Mouse (Mus musculus): ENCODE results near the gene Pnma5. TPM values are rescaled to one million over a fixed set of nuclear protein-coding genes. Genes with fewer than 3 reads are reported as not detected.

Pnma5 gene
- polyA plus RNA-seq, 1 experiment from 2014 or later = 0.08 TPM

DNA sequence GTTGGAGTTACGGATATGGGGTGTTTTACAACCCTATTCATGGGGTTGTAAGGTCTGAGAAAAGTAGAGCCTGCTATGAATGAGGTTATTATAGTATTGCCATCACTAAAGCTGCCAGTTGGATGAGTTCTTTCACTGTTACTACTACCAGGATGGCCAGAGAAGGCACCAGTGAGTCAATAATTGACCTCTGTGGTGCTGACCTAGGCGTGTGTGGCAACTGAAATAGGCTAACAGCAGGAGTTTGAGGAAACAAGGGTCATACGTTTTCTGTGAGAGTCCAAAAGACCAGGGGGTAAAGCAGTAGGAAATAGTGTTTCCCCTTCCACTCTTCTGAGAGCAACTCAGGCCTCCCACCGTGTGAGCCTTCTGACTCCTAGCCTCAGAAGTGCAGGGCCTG lies 24.1 kb downstream of the Pnma5 start:
- H3K4me1 ChIP-seq (replicated peaks) = no peaks in the 10 kb centered on the region
- 59% methylated on average over 4 of the region's 4 CpGs for WGBS
- H3K4me3 ChIP-seq = no peak overlapping the region
- ATAC-seq (ENCODE audit: insufficient number of reproducible peaks, low FRiP score) = no peak
- H3K9me3 ChIP-seq (replicated peaks) = no peaks in the 10 kb centered on the region
- H3K4me2 ChIP-seq = no peak overlapping the region
- H3K27me3 ChIP-seq (replicated peaks) = 0 out of 2 replicates have a peak, but pooled peaks cover 3% of the 10 kb centered on the region
- no peak overlapping the region for H3K27ac ChIP-seq (ENCODE audit: poor library complexity, severe bottlenecking)
- H3K36me3 ChIP-seq = no peaks in the 10 kb centered on the region
- H3K9ac ChIP-seq = no peak overlapping the region

GRCm38 (mm10) chrX:73007597-73008479 lies 29.1 kb downstream of the Pnma5 start:
- Histone ChIP-seq H3K4me2 (peak overlapping the region; percentile 60), H3K4me1 (replicated peaks) (no peaks in the 10 kb centered on the region), H3K36me3 (no peaks in the 10 kb centered on the region), H3K9ac (no peak overlapping the region), H3K9me3 (replicated peaks) (no peaks in the 10 kb centered on the region), H3K27me3 (replicated peaks) (no peaks in the 10 kb centered on the region), H3K27ac (ENCODE audit: poor library complexity, severe bottlenecking) (no peak overlapping the region; the same call in 1 of the 2 replicates), H3K4me3 (peak overlapping the region; percentile 44)
- 18% methylated on average over 22 of the region's 27 CpGs for WGBS
- peak; percentile 99 for ATAC-seq (ENCODE audit: insufficient number of reproducible peaks, low FRiP score)

DNA sequence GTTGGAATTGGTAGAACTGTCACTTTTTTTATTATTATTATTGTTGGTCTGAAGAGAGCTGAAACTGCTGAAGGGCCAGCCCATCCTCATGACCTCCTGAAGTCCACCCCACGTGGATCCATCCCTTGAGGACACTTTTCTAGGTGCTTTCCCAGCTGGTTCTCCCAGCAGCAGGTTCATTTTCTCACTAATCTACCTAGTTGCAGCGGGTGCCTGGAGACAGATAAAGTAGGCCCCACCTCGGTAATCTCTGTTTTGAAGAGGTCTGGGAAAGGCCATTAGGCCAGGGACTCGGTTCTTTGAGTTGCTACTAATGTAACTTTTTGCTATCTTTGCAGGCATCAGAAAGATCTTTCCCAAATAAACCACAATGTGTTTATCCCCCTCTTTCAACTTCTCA lies 31.2 kb downstream of the Pnma5 start:
- Histone ChIP-seq H3K36me3 (no peaks in the 10 kb centered on the region), H3K27me3 (replicated peaks) (no peaks in the 10 kb centered on the region; the same call in 1 of the 2 replicates), H3K9ac (no peak overlapping the region), H3K4me1 (replicated peaks) (no peaks in the 10 kb centered on the region), H3K4me2 (no peak overlapping the region), H3K4me3 (no peak overlapping the region), H3K27ac (ENCODE audit: poor library complexity, severe bottlenecking) (no peak overlapping the region), H3K9me3 (replicated peaks) (no peaks in the 10 kb centered on the region)
- ATAC-seq (ENCODE audit: insufficient number of reproducible peaks, low FRiP score) = no peak
- WGBS = 44% methylated on average over 4 of the region's 4 CpGs

DNA sequence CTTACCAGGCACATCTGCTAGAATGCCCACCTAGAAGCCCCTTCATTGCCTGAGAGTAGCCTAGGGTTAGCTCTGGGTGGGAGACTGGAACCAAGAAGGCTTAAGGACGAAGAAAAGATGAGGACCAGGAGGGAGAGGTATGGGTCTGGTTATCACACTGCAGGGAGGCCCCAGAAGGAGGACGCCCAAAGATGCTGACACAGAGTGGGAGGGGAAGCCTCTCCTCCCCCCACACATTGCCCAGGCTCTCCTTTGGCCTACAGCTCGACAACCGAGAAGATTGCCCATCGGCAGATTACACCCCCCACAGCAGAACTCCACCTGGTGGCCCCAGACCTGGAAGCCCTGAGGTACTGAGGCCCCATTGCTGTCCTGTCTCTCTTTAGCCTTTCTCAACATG lies 33.8 kb downstream of the Pnma5 start:
- H3K4me2 ChIP-seq = no peak overlapping the region
- H3K9me3 ChIP-seq (replicated peaks) = no peaks in the 10 kb centered on the region
- no peak overlapping the region for H3K9ac ChIP-seq
- no peaks in the 10 kb centered on the region; the same call in 1 of the 2 replicates for H3K27me3 ChIP-seq (replicated peaks)
- H3K4me3 ChIP-seq = no peak overlapping the region
- no peaks in the 10 kb centered on the region for H3K4me1 ChIP-seq (replicated peaks)
- no peak for ATAC-seq (ENCODE audit: insufficient number of reproducible peaks, low FRiP score)
- H3K36me3 ChIP-seq = no peaks in the 10 kb centered on the region
- no peak overlapping the region for H3K27ac ChIP-seq (ENCODE audit: poor library complexity, severe bottlenecking)
- 67% methylated on average over 5 of the region's 5 CpGs for WGBS

- no peak overlapping the region for H3K9ac ChIP-seq
- no peaks in the 10 kb centered on the region for H3K4me1 ChIP-seq (replicated peaks)
- no peaks in the 10 kb centered on the region for H3K9me3 ChIP-seq (replicated peaks)
- ATAC-seq (ENCODE audit: insufficient number of reproducible peaks, low FRiP score) = no peak
- H3K4me3 ChIP-seq = no peak overlapping the region
- 55% methylated on average over 3 of the region's 3 CpGs for WGBS
- H3K27ac ChIP-seq (ENCODE audit: poor library complexity, severe bottlenecking) = no peak overlapping the region
- H3K27me3 ChIP-seq (replicated peaks) = peaks cover 6% of the 10 kb centered on the region; the same call in 1 of the 2 replicates
- no peak overlapping the region for H3K4me2 ChIP-seq
- H3K36me3 ChIP-seq = no peaks in the 10 kb centered on the region
Observed at GRCm38 (mm10) chrX:72995542-72995941, 41.4 kb downstream of the Pnma5 start.

- H3K4me3 ChIP-seq = no peak overlapping the region
- no peak for ATAC-seq (ENCODE audit: insufficient number of reproducible peaks, low FRiP score)
- peaks cover 12% of the 10 kb centered on the region; the same call in 1 of the 2 replicates for H3K27me3 ChIP-seq (replicated peaks)
- H3K4me2 ChIP-seq = no peak overlapping the region
- no peak overlapping the region for H3K9ac ChIP-seq
- H3K27ac ChIP-seq (ENCODE audit: poor library complexity, severe bottlenecking) = no peak overlapping the region
- no peaks in the 10 kb centered on the region for H3K36me3 ChIP-seq
- 56% methylated on average over 5 of the region's 5 CpGs for WGBS
- H3K9me3 ChIP-seq (replicated peaks) = no peaks in the 10 kb centered on the region
- H3K4me1 ChIP-seq (replicated peaks) = no peaks in the 10 kb centered on the region
Observed at GRCm38 (mm10) chrX:72992291-72992919, 44.5 kb downstream of the Pnma5 start.

- Histone ChIP-seq H3K27ac (ENCODE audit: poor library complexity, severe bottlenecking) (no peak overlapping the region), H3K4me1 (replicated peaks) (no peaks in the 10 kb centered on the region), H3K27me3 (replicated peaks) (peaks cover 13% of the 10 kb centered on the region), H3K4me3 (no peak overlapping the region), H3K9me3 (replicated peaks) (no peaks in the 10 kb centered on the region), H3K4me2 (no peak overlapping the region), H3K36me3 (no peaks in the 10 kb centered on the region), H3K9ac (no peak overlapping the region)
- no peak for ATAC-seq (ENCODE audit: insufficient number of reproducible peaks, low FRiP score)
- WGBS = 61% methylated on average over 3 of the region's 3 CpGs
Observed at GRCm38 (mm10) chrX:72990581-72990980, 46.3 kb downstream of the Pnma5 start.

DNA sequence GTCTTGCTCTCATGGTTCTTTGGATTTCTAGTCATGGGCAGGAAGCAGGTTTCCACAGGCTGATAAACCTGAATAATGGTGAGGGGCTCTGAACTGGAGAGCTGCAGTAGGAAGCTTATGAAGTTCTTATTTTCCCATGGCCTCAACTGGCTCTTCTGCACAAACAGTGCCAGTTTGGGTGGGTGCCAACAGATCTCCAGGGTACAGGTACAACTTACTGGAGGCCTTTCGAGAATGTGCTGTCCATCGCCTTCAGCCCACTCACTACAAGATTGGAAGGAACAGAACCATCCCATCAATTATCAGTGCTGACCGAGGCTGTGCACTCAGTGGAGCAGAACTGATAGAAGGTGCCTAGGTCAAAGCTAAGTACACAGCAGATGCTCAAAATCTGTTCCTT lies 48.5 kb downstream of the Pnma5 start:
- H3K36me3 ChIP-seq = no peaks in the 10 kb centered on the region
- no peak overlapping the region for H3K9ac ChIP-seq
- H3K27me3 ChIP-seq (replicated peaks) = peaks cover 27% of the 10 kb centered on the region
- no peak for ATAC-seq (ENCODE audit: insufficient number of reproducible peaks, low FRiP score)
- 78% methylated on average over 3 of the region's 3 CpGs for WGBS
- H3K27ac ChIP-seq (ENCODE audit: poor library complexity, severe bottlenecking) = no peak overlapping the region
- no peaks in the 10 kb centered on the region for H3K9me3 ChIP-seq (replicated peaks)
- H3K4me1 ChIP-seq (replicated peaks) = no peaks in the 10 kb centered on the region
- no peak overlapping the region for H3K4me2 ChIP-seq
- no peak overlapping the region for H3K4me3 ChIP-seq

DNA sequence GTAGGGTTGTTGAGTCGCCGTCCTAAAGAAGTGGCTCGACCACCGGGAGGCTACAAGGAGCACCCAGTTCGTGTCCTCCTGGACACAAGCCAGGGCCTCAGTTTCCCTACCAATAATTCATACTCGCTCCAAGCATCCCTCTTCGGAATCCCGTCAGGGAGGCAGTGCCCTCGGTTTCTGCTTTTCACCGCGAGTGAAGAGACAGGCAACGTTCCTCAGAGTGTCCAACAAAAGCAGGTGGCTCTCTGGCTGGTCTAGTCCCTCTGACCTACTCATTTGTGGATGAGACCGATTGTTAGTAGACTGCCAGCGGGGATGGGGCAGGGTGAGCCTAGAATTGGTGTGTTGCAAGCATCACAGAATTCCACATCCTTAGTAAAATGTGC lies 49.4 kb downstream of the Pnma5 start:
- no peak for ATAC-seq (ENCODE audit: insufficient number of reproducible peaks, low FRiP score)
- WGBS = 21% methylated on average over 14 of the region's 14 CpGs
- H3K27me3 ChIP-seq (replicated peaks) = peaks cover 33% of the 10 kb centered on the region
- no peaks in the 10 kb centered on the region for H3K36me3 ChIP-seq
- peak overlapping the region; percentile 54 for H3K4me3 ChIP-seq
- no peaks in the 10 kb centered on the region for H3K4me1 ChIP-seq (replicated peaks)
- no peak overlapping the region for H3K27ac ChIP-seq (ENCODE audit: poor library complexity, severe bottlenecking)
- no peaks in the 10 kb centered on the region for H3K9me3 ChIP-seq (replicated peaks)
- peak overlapping the region; percentile 51 for H3K9ac ChIP-seq
- peak overlapping the region; percentile 82 for H3K4me2 ChIP-seq

DNA sequence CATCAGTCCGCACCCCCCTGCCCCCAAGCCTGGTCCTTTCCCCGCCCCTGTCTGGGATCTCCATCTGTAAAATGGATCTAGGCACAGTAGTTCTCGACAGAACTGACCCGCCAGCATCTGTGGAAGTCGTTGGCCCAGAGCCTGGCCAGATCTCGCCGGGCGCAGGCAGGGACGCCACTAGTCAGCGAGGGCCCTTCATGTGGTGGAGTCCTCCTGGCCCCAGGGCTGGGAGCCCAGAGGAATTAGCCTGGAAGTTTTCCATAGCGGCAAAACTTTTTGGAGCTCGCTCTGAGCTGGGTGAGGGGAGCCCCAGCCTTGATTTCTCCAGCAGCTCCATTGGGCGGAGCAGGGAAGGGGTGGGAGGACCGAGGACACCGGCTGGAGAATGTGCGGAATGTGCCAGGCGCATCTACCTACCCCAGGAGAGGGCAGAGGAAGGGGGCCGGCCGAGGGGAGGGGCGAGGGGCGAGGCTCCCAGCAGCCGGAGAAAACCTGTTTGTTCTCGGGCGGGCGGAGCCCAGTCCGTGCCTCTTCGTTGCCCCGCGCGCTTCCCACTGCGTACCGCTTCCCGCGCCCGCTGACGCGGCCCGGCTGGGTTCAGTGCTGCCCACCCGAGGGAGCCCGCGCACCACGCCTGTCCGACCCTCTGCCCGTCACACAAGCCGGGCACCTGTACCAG lies 49.9 kb downstream of the Pnma5 start, which contains the start of gene Zfp185:
Gene Zfp185 (plus strand): TSS at position 499 of the 679 bp plus-strand sequence.
- peak; percentile 71 for ATAC-seq (ENCODE audit: insufficient number of reproducible peaks, low FRiP score)
- no peak within 1 kb of the TSS for H3K27ac ChIP-seq (ENCODE audit: poor library complexity, severe bottlenecking)
- H3K9ac ChIP-seq = peak within 1 kb of the TSS; percentile 51
- H3K27me3 ChIP-seq (replicated peaks) = peaks cover 37% of the 10 kb centered on the region
- H3K4me1 ChIP-seq (replicated peaks) = no peaks in the 10 kb centered on the region
- WGBS = 16% methylated on average over 42 of the region's 45 CpGs
- H3K4me3 ChIP-seq = peak within 1 kb of the TSS; percentile 54
- H3K9me3 ChIP-seq (replicated peaks) = no peaks in the 10 kb centered on the region
- no peaks in the 10 kb centered on the region for H3K36me3 ChIP-seq
- peak within 1 kb of the TSS; percentile 82 for H3K4me2 ChIP-seq

GRCm38 (mm10) chrX:72985607-72986006 lies 51.3 kb downstream of the Pnma5 start:
- ATAC-seq (ENCODE audit: insufficient number of reproducible peaks, low FRiP score) = no peak
- H3K36me3 ChIP-seq = no peaks in the 10 kb centered on the region
- 71% methylated on average over 2 of the region's 2 CpGs for WGBS
- H3K27ac ChIP-seq (ENCODE audit: poor library complexity, severe bottlenecking) = no peak overlapping the region
- H3K27me3 ChIP-seq (replicated peaks) = peaks cover 37% of the 10 kb centered on the region
- H3K4me2 ChIP-seq = no peak overlapping the region
- H3K9ac ChIP-seq = no peak overlapping the region
- no peak overlapping the region for H3K4me3 ChIP-seq
- H3K4me1 ChIP-seq (replicated peaks) = no peaks in the 10 kb centered on the region
- no peaks in the 10 kb centered on the region for H3K9me3 ChIP-seq (replicated peaks)

Measured in heart, embryonic 12.5 days (tissue).